Mouse (Mus musculus) forebrain, embryonic 11.5 days (tissue): ENCODE measurements around the gene Znrf4. TPM values are rescaled to one million over a fixed set of nuclear protein-coding genes. Genes with fewer than 3 reads are reported as not detected.

ENCODE experiments used
- ATAC-seq: fragments of 200-750 bp; cut with Nextera tagmentation; replicated peaks from 2 replicates; pipeline ENCODE4 v1.8.0; 2017; ENCODE audit warnings: moderate TSS enrichment; ENCODE audit not compliant: low FRiP score
- DNase-seq: peaks from one replicate; pipeline ENCODE4 v3.0.0-alpha.2; 2017; ENCODE audit warnings: low spot score
- H3K27ac ChIP-seq: fragments of 300-500 bp; sonication (generic); 2 replicates; pipeline ENCODE4 v1.5.1; 2014; ENCODE audit warnings: low read depth, low read length
- H3K27me3 ChIP-seq: fragments of 300-500 bp; sonication (generic); 2 replicates; pipeline ENCODE4 v1.6.1; 2014; ENCODE audit warnings: mild to moderate bottlenecking, low read length, mixed read lengths; ENCODE audit not compliant: control insufficient read depth, insufficient read depth
- H3K36me3 ChIP-seq: fragments of 300-500 bp; sonication (generic); 2 replicates; pipeline ENCODE4 v1.6.1; 2014; ENCODE audit warnings: mild to moderate bottlenecking, low read length, moderate library complexity, mixed read lengths; ENCODE audit not compliant: control insufficient read depth, insufficient read depth
- H3K4me1 ChIP-seq: fragments of 300-500 bp; sonication (generic); replicated peaks from 2 replicates; pipeline ENCODE4 v1.6.1; 2014; ENCODE audit warnings: low read length, mixed read lengths; ENCODE audit not compliant: control insufficient read depth, insufficient read depth
- H3K4me2 ChIP-seq: fragments of 300-500 bp; sonication (generic); 2 replicates; pipeline ENCODE4 v1.6.1; 2014; ENCODE audit warnings: low read depth, mild to moderate bottlenecking, low read length, moderate library complexity, mixed read lengths; ENCODE audit not compliant: severe bottlenecking
- H3K4me3 ChIP-seq: fragments of 300-500 bp; sonication (generic); 2 replicates; pipeline ENCODE4 v1.5.1; 2014; ENCODE audit warnings: low read depth, low read length
- H3K9ac ChIP-seq: fragments of 300-500 bp; sonication (generic); 2 replicates; pipeline ENCODE4 v1.6.1; 2014; ENCODE audit warnings: low read length
- H3K9me3 ChIP-seq: fragments of 300-500 bp; sonication (generic); 2 replicates; pipeline ENCODE4 v1.6.1; 2016; ENCODE audit warnings: low read length, mixed read lengths; ENCODE audit not compliant: control insufficient read depth
- WGBS: fragments of 180-500 bp; shearing (Covaris S2); extraction: QIAGEN DNeasy Blood & Tissue Kit; methylation state at CpG from one replicate; pipeline ENCODE4 v1.1.7; 2014; 5-methylcytosine and 5-hydroxymethylcytosine counted together
- polyA plus RNA-seq: library from polyadenylated mRNA; unstranded; fragments of >200 nt; fragmentation: Nextera tagmentation; extraction: Ambion mirVana; gene quantifications from 2 replicates; pipeline ENCODE4 v1.2.1, GENCODE M21; 2014

Znrf4 gene
- polyA plus RNA-seq, 1 experiment from 2014 or later, result not detected

DNA sequence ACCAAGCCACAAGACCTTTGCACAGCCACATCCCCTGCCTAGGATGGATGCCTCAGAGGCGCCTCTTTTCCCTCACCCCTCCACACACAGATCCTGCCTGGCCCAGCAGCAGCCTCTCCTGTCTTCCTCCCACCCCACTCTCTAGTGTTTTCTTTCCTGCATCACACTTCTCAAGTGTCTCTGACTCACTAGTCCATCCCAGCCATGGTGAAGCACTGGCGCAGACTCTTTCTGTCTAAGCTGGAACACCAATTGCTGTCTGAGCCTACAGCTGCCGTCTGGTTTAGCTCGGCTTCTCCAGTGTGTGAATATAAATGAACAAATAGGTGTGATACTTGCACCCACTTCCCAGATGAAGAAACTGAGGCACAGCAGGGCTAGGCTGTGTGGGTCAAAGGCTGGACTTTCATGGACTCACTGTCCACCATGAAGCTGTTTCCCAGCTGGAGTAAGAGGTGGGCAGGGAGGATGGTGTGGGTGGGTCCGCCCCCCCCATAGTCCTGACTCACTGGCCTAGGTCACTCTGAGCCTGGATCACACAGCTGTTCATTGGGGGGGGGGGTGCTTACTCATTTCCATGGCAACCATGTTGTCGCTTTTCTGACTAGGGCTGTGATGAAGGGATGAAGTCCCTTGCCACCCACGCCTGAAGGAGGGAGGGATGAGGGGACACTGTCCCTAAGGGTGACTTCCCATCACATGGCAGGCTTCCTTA, 21.6 kb downstream of the Znrf4 start:
- H3K9ac ChIP-seq, result no peak overlapping the region
- no peaks in the 10 kb centered on the region for H3K36me3 ChIP-seq
- 81% methylated on average over 7 of the region's 7 CpGs for WGBS
- peaks cover 24% of the 10 kb centered on the region for H3K9me3 ChIP-seq
- no peak overlapping the region for H3K4me2 ChIP-seq
- DNase-seq (no peak), ATAC-seq (no peak)
- H3K4me3 ChIP-seq, result no peak overlapping the region
- H3K4me1 ChIP-seq, result peaks cover 16% of the 10 kb centered on the region
- no peaks in the 10 kb centered on the region for H3K27me3 ChIP-seq
- no peak overlapping the region for H3K27ac ChIP-seq

DNA sequence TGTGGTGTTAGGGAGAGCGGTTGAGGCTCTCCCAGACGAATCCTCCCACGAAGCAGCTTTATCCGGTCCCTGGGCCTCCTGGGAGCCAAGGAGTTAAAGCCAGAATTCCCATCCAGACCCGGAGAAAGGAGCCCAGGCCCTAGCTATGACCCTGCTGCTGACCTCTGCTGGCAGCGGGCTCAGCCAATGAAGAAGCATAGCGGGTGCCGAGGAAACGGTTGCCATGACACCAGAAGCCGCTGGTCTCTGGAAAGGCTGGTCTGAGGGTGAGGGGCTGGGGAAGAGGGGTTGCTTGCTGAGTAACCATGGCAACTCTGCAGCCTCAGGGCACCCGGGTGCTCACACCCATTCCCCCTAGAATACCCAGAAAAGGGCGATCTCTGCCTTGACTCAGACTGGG, 24.2 kb downstream of the Znrf4 start:
- H3K4me1 ChIP-seq, result peaks cover 16% of the 10 kb centered on the region
- WGBS, result 4% methylated on average over 12 of the region's 12 CpGs
- H3K27ac ChIP-seq, result peak overlapping the region; percentile 86
- H3K4me2 ChIP-seq, result 0 out of 2 replicates have a peak overlapping the region, but pooled peaks have one; percentile 2
- no peaks in the 10 kb centered on the region for H3K27me3 ChIP-seq
- peak; percentile 90 for DNase-seq
- H3K4me3 ChIP-seq, result no peak overlapping the region
- H3K9me3 ChIP-seq, result peaks cover 4% of the 10 kb centered on the region; the same call in 1 of the 2 replicates
- H3K9ac ChIP-seq, result 0 out of 2 replicates have a peak overlapping the region, but pooled peaks have one; percentile 20
- ATAC-seq, result peak; percentile 91
- no peaks in the 10 kb centered on the region for H3K36me3 ChIP-seq

DNA sequence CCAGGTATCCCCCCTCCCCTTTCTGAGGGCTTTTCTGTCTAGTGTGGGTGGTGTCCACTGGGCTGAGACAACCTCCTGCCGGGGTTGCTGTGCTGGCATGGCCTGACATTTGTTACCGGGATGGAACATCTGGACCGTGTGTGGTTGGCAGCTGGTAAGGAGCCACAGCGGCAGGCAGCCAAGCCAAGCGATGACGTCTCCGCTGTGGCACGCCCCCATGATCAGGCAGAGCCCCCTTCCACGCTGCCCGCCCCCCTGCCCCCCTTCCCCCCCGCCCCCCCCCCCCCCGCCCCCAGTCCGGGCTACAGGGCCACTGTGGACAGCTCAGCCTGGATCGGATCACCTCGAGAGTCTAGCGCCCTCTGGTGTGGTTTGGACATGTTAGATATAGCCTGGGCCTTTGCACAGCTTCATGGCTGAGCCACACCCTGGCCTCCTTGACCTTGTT, 24.8 kb downstream of the Znrf4 start:
- H3K9ac ChIP-seq, result no peak overlapping the region
- no peak overlapping the region for H3K4me3 ChIP-seq
- peak; percentile 90 for ATAC-seq
- H3K9me3 ChIP-seq, result no peaks in the 10 kb centered on the region
- DNase-seq, result peak; percentile 84
- H3K27ac ChIP-seq, result peak overlapping the region; percentile 86
- peaks cover 16% of the 10 kb centered on the region for H3K4me1 ChIP-seq
- H3K36me3 ChIP-seq, result no peaks in the 10 kb centered on the region
- 3% methylated on average over 11 of the region's 16 CpGs for WGBS
- 0 out of 2 replicates have a peak overlapping the region, but pooled peaks have one; percentile 18 for H3K4me2 ChIP-seq
- no peaks in the 10 kb centered on the region for H3K27me3 ChIP-seq

DNA sequence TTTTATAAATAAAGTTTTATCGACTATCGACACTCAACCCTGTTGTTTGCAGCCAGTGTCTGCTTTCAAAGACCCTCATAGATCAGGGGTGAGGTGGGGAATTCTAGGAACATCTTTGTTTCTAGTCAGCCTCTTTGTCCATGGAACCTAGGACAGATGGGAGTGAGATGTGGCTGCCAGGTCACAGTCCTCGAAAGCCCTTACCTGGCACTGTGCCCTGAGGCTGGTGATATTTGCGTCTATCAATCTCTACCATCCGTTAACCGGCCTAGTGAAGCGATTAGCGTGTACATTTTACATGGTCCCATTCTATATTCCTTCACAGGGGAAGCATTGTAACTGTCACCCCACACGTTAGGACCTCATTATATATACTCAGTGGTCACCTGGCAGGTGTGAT, 26.3 kb downstream of the Znrf4 start:
- Histone ChIP-seq H3K4me1 (peaks cover 16% of the 10 kb centered on the region), H3K36me3 (no peaks in the 10 kb centered on the region), H3K4me3 (no peak overlapping the region), H3K27me3 (no peaks in the 10 kb centered on the region), H3K27ac (no peak overlapping the region), H3K9me3 (no peaks in the 10 kb centered on the region), H3K9ac (no peak overlapping the region), H3K4me2 (no peak overlapping the region)
- ATAC-seq (no peak), DNase-seq (no peak)
- 95% methylated on average over 9 of the region's 9 CpGs for WGBS

DNA sequence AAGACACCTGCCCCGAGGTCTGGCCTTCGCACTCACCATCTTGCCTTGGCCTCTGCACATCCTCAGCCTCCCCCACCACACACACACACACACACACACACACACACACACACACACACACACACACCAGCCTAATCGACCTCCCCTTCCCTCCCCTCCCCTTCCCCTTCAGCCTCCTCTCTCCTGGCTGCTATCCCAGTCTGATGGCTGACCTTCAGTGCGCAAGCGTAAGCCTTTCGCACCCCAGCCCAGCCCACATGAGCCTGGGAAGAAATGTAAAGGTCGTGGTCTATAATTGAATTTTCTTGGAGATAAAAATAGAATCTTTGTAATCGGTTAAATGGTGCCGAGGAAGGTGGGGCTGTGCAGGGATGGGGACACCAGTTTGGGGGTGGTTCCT, 27.1 kb downstream of the Znrf4 start:
- H3K27me3 ChIP-seq, result no peaks in the 10 kb centered on the region
- DNase-seq (no peak), ATAC-seq (no peak)
- H3K27ac ChIP-seq, result no peak overlapping the region
- H3K4me2 ChIP-seq, result no peak overlapping the region
- peaks cover 16% of the 10 kb centered on the region for H3K4me1 ChIP-seq
- H3K9ac ChIP-seq, result no peak overlapping the region
- no peaks in the 10 kb centered on the region for H3K36me3 ChIP-seq
- 82% methylated on average over 9 of the region's 9 CpGs for WGBS
- no peaks in the 10 kb centered on the region for H3K9me3 ChIP-seq
- H3K4me3 ChIP-seq, result no peak overlapping the region

DNA sequence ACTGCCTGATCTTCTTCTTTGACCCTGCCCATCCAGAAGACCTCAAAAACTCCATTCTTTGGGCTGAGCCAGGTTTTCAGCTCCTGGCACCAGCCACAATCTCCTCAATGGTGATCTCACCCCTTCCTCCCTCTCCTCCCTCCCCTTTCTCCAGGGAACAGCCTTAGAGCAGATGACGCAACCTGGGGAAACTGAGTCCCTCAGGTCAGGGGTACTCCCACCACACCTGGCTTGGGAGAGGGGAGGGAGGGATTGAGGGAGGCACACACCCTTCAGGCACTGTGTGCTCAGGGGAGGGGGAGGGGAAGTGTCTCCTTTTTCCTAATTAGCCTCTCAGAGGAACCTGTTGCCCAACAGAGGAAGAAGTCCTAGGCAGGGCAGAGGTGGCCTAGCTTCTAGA, 29.6 kb downstream of the Znrf4 start:
- ATAC-seq, result no peak
- no peak overlapping the region for H3K27ac ChIP-seq
- 82% methylated on average over 1 of the region's 1 CpGs for WGBS
- no peaks in the 10 kb centered on the region for H3K9me3 ChIP-seq
- no peaks in the 10 kb centered on the region for H3K27me3 ChIP-seq
- H3K9ac ChIP-seq, result no peak overlapping the region
- no peaks in the 10 kb centered on the region for H3K36me3 ChIP-seq
- DNase-seq, result no peak
- no peak overlapping the region for H3K4me3 ChIP-seq
- H3K4me2 ChIP-seq, result no peak overlapping the region
- peaks cover 8% of the 10 kb centered on the region for H3K4me1 ChIP-seq

DNA sequence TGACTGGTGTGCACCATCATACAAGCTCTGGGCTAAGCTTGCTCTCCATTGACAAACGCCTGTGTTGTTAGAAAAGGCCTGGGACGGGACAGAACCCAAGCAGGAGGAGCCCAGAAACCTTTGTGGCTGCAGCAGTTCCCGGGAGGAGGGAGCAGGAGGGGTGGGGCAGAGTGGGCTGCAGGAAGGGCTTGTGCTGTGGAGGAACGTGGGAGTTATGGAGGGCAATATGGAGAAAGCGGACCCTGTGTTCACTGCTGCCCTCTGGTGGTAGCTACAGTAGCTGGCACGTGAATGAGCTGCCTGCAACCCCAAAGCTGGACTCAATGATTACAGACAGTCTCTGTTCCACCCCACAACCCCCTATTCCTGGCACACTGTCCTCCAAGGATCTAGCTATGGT, 32.9 kb downstream of the Znrf4 start:
- ATAC-seq (no peak), DNase-seq (peak; percentile 89)
- Histone ChIP-seq H3K4me3 (no peak overlapping the region), H3K9me3 (peaks cover 6% of the 10 kb centered on the region), H3K9ac (no peak overlapping the region), H3K4me2 (no peak overlapping the region), H3K27ac (no peak overlapping the region), H3K27me3 (peaks cover 3% of the 10 kb centered on the region; the same call in 1 of the 2 replicates), H3K4me1 (peaks cover 2% of the 10 kb centered on the region), H3K36me3 (no peaks in the 10 kb centered on the region; the same call in 1 of the 2 replicates)
- 10% methylated on average over 6 of the region's 6 CpGs for WGBS

DNA sequence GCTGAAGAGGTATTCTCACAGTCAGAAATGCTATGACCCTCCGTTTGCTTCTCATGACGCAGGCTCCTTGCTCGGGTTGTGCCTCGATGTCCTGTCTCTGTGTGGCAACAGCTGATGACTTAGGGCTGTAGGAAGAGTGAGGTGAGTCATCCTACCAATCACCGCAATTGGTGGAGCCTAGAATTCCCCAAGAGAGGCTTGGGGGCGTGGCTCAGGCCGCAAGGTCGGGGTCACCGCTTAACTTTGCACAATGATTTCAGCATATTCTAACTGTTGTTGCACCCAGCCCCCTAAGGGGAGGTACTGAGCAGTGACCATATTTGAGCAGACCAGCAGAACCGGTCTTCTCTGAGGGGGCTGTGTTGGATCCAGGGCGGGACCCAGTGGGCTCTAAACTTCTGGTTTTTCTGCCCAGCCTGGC, 34.0 kb downstream of the Znrf4 start:
- H3K4me2 ChIP-seq, result no peak overlapping the region
- peaks cover 13% of the 10 kb centered on the region for H3K4me1 ChIP-seq
- DNase-seq (no peak), ATAC-seq (no peak)
- peaks cover 6% of the 10 kb centered on the region for H3K9me3 ChIP-seq
- H3K36me3 ChIP-seq, result no peaks in the 10 kb centered on the region; the same call in 1 of the 2 replicates
- peaks cover 6% of the 10 kb centered on the region; the same call in 1 of the 2 replicates for H3K27me3 ChIP-seq
- no peak overlapping the region for H3K27ac ChIP-seq
- H3K9ac ChIP-seq, result no peak overlapping the region
- H3K4me3 ChIP-seq, result no peak overlapping the region
- 64% methylated on average over 11 of the region's 11 CpGs for WGBS
